In genomic region chr1:136170109-136170508, GRCm38 (mm10) we compare ENCODE assay signal across 8 mouse cellular contexts. TPM values are rescaled to one million over a fixed set of nuclear protein-coding genes. Genes with fewer than 3 reads are reported as not detected.
A peak's percentile ranks its signal among the peaks of the same experiment; 100 is the strongest.
DNase-seq lines count a peak whose midpoint lies in the region; ATAC-seq and TF ChIP-seq lines count a peak whose summit lies in the region.

No protein-coding gene starts in this region.

- 7% methylated on average over 5 of the region's 5 CpGs for WGBS in hindbrain, embryonic 11.5 days
- WGBS in lung, postnatal 0 days = 7% methylated on average over 5 of the region's 5 CpGs

- H3K4me1 ChIP-seq in hindbrain, embryonic 11.5 days (replicated peaks; ENCODE audit: control insufficient read depth, insufficient read depth, low read length) = peaks cover 11% of the 10 kb centered on the region
- no peaks in the 10 kb centered on the region; the same call in 1 of the 2 replicates for H3K4me1 ChIP-seq in lung, postnatal 0 days (ENCODE audit: insufficient read depth, low read depth, low read length)

- no peak overlapping the region for H3K27ac ChIP-seq in hindbrain, embryonic 11.5 days (ENCODE audit: low read depth, low read length)
- no peak overlapping the region for H3K27ac ChIP-seq in lung, postnatal 0 days (ENCODE audit: low read length)

- no peaks in the 10 kb centered on the region for H3K9me3 ChIP-seq in hindbrain, embryonic 11.5 days (ENCODE audit: control insufficient read depth, low read length)
- H3K9me3 ChIP-seq in lung, postnatal 0 days (ENCODE audit: low read length) = no peaks in the 10 kb centered on the region

- TF ChIP-seq EP300 in lung, postnatal 0 days (IDR thresholded peaks at IDR 0.05) = no peak

- no peaks in the 10 kb centered on the region for H3K36me3 ChIP-seq in hindbrain, embryonic 11.5 days (ENCODE audit: control insufficient read depth, insufficient read depth, low read length)
- H3K36me3 ChIP-seq in lung, postnatal 0 days (ENCODE audit: insufficient read depth, low read length) = no peaks in the 10 kb centered on the region

- H3K4me2 ChIP-seq in hindbrain, embryonic 11.5 days (replicated peaks; ENCODE audit: low read depth, low read length) = no peak overlapping the region
- no peak overlapping the region for H3K4me2 ChIP-seq in lung, postnatal 0 days (replicated peaks; ENCODE audit: low read depth, low read length)

- H3K27me3 ChIP-seq in hindbrain, embryonic 11.5 days (ENCODE audit: control insufficient read depth, insufficient read depth, low read length) = no peaks in the 10 kb centered on the region
- H3K27me3 ChIP-seq in lung, postnatal 0 days (replicated peaks; ENCODE audit: insufficient read depth, low read length) = no peaks in the 10 kb centered on the region

- ATAC-seq in hindbrain, embryonic 11.5 days (ENCODE audit: low FRiP score) = peak; percentile 59
- peak; percentile 85 for ATAC-seq in lung, postnatal 0 days

- no peak overlapping the region for H3K9ac ChIP-seq in hindbrain, embryonic 11.5 days (ENCODE audit: low read depth, low read length)
- H3K9ac ChIP-seq in lung, postnatal 0 days (replicated peaks; ENCODE audit: low read depth) = no peak overlapping the region

- peak; percentile 98 for TF ChIP-seq CTCF in lung, postnatal 0 days (IDR thresholded peaks at IDR 0.05)

- DNase-seq in T-cell, adult 2 months (ENCODE audit: low spot score) = peak; percentile 63
- peak; percentile 61 for DNase-seq in cerebellum, adult 8-10 months
- DNase-seq in forelimb bud, embryonic 11.5 days (ENCODE audit: low read depth, low spot score) = peak; percentile 86
- DNase-seq in hindbrain, embryonic 11.5 days (ENCODE audit: low spot score) = peak; percentile 88
- peak; percentile 61 to 79 for DNase-seq in layer of hippocampus, adult 8-10 months (ENCODE audit: low spot score in 2 of 2)
- peak; percentile 88 for DNase-seq in lung, postnatal 0 days (ENCODE audit: low spot score)
- DNase-seq in ovary, postnatal 36 days (ENCODE audit: low spot score) = peak; percentile 69
- peak; percentile 74 to 78 for DNase-seq in urinary bladder, postnatal 36 days (ENCODE audit: low spot score in 2 of 2)

- H3K4me3 ChIP-seq in hindbrain, embryonic 11.5 days (ENCODE audit: low read depth, low read length) = no peak overlapping the region
- no peak overlapping the region for H3K4me3 ChIP-seq in lung, postnatal 0 days (ENCODE audit: low read depth, low read length)

RNA-seq across cellular contexts. Expression of gene Kif21b, which starts 38.9 kb away (rescaled TPM):
- 17.7 and 24.4 TPM in 2 replicates for polyA plus RNA-seq in hindbrain, embryonic 11.5 days (2014; fragmentation: Nextera tagmentation; extraction: Ambion mirVana)
- 10 to 100 TPM; 42.0 to 44.3 (median 42.9) TPM for total RNA-seq in layer of hippocampus, adult 8-10 months (2022)
- polyA plus RNA-seq in lung, postnatal 0 days (2015; fragmentation: Nextera tagmentation; extraction: Ambion mirVana) = 0.85 and 0.87 TPM in 2 replicates

RNA-seq across cellular contexts. Expression of gene Mroh3, which starts 42.5 kb away (rescaled TPM):
- polyA plus RNA-seq in hindbrain, embryonic 11.5 days (2014; fragmentation: Nextera tagmentation; extraction: Ambion mirVana) = 0.25 and 0.32 TPM in 2 replicates
- 1 to 10 TPM in 2 of 4 experiments, under 1 TPM in 2; 0.71 to 3.1 (median 2.0) TPM for total RNA-seq in layer of hippocampus, adult 8-10 months (2022)
- 0.18 TPM in 1 of 2 replicates, not detected in the other for polyA plus RNA-seq in lung, postnatal 0 days (2015; fragmentation: Nextera tagmentation; extraction: Ambion mirVana)
